Mouse (Mus musculus): Measurements from ENCODE around the gene Olfr692. TPM values are rescaled to one million over a fixed set of nuclear protein-coding genes. Genes with fewer than 3 reads are reported as not detected.
"Not testable (repeated sequence)": the region's sequence is repeated elsewhere in the genome, so short reads cannot be mapped to it uniquely, and the experiment has no call there.

Olfr692 gene
- polyA plus RNA-seq (2015; fragmentation: Nextera tagmentation; extraction: Ambion mirVana): not detected in 2 replicates

- Histone ChIP-seq H3K9ac (ENCODE audit: low read length) (no peak within 1 kb of the TSS), H3K9me3 (replicated peaks; ENCODE audit: control insufficient read depth, low read length) (no peaks in the 10 kb centered on the region), H3K4me3 (replicated peaks; ENCODE audit: low read length) (no peak within 1 kb of the TSS), H3K27me3 (ENCODE audit: control insufficient read depth, insufficient read depth, low read length) (no peaks in the 10 kb centered on the region), H3K36me3 (ENCODE audit: control insufficient read depth, insufficient read depth, low read length) (no peaks in the 10 kb centered on the region), H3K27ac (ENCODE audit: low read length) (no peak within 1 kb of the TSS), H3K4me1 (ENCODE audit: control insufficient read depth, insufficient read depth, low read length) (no peaks in the 10 kb centered on the region), H3K4me2 (ENCODE audit: low read depth, low read length) (no peak within 1 kb of the TSS)
- ATAC-seq (ENCODE audit: insufficient read depth, low FRiP score): no peak
- 93% methylated on average over 1 of the region's 1 CpGs for WGBS
These were observed at the start of gene Olfr692 for GRCm38 (mm10) chr7:105367930-105368329. TSS of gene Olfr692 (plus strand) at chr7:105368230.

GRCm38 (mm10) chr7:105325302-105325701 lies 42.7 kb upstream of the Olfr692 start:
- Histone ChIP-seq H3K9ac (ENCODE audit: low read length) (no peak overlapping the region), H3K4me1 (ENCODE audit: control insufficient read depth, insufficient read depth, low read length) (no peaks in the 10 kb centered on the region), H3K4me2 (ENCODE audit: low read depth, low read length) (no peak overlapping the region), H3K9me3 (replicated peaks; ENCODE audit: control insufficient read depth, low read length) (no peaks in the 10 kb centered on the region), H3K27me3 (ENCODE audit: control insufficient read depth, insufficient read depth, low read length) (no peaks in the 10 kb centered on the region), H3K27ac (ENCODE audit: low read length) (no peak overlapping the region), H3K36me3 (ENCODE audit: control insufficient read depth, insufficient read depth, low read length) (no peaks in the 10 kb centered on the region), H3K4me3 (replicated peaks; ENCODE audit: low read length) (no peak overlapping the region)
- no peak for ATAC-seq (ENCODE audit: insufficient read depth, low FRiP score)
- WGBS: 73% methylated on average over 2 of the region's 2 CpGs

GRCm38 (mm10) chr7:105334004-105334403 lies 34.0 kb upstream of the Olfr692 start, which contains the start of gene Olfr690:
TSS of gene Olfr690 (minus strand) at chr7:105334104.
- H3K4me2 ChIP-seq (ENCODE audit: low read depth, low read length): no peak within 1 kb of the TSS
- H3K36me3 ChIP-seq (ENCODE audit: control insufficient read depth, insufficient read depth, low read length): no peaks in the 10 kb centered on the region
- 85% methylated on average over 1 of the region's 1 CpGs for WGBS
- ATAC-seq (ENCODE audit: insufficient read depth, low FRiP score): no peak
- no peak within 1 kb of the TSS for H3K4me3 ChIP-seq (replicated peaks; ENCODE audit: low read length)
- no peaks in the 10 kb centered on the region for H3K27me3 ChIP-seq (ENCODE audit: control insufficient read depth, insufficient read depth, low read length)
- no peak within 1 kb of the TSS for H3K9ac ChIP-seq (ENCODE audit: low read length)
- H3K9me3 ChIP-seq (replicated peaks; ENCODE audit: control insufficient read depth, low read length): no peaks in the 10 kb centered on the region
- H3K4me1 ChIP-seq (ENCODE audit: control insufficient read depth, insufficient read depth, low read length): no peaks in the 10 kb centered on the region
- H3K27ac ChIP-seq (ENCODE audit: low read length): no peak within 1 kb of the TSS

GRCm38 (mm10) chr7:105342170-105342569 lies 25.9 kb upstream of the Olfr692 start, which contains the start of gene Olfr691:
TSS of gene Olfr691 (minus strand) at chr7:105342270.
- Histone ChIP-seq H3K4me1 (ENCODE audit: control insufficient read depth, insufficient read depth, low read length) (no peaks in the 10 kb centered on the region), H3K27me3 (ENCODE audit: control insufficient read depth, insufficient read depth, low read length) (no peaks in the 10 kb centered on the region), H3K27ac (ENCODE audit: low read length) (no peak within 1 kb of the TSS), H3K36me3 (ENCODE audit: control insufficient read depth, insufficient read depth, low read length) (no peaks in the 10 kb centered on the region), H3K9ac (ENCODE audit: low read length) (no peak within 1 kb of the TSS), H3K4me3 (replicated peaks; ENCODE audit: low read length) (no peak within 1 kb of the TSS), H3K4me2 (ENCODE audit: low read depth, low read length) (no peak within 1 kb of the TSS), H3K9me3 (replicated peaks; ENCODE audit: control insufficient read depth, low read length) (no peaks in the 10 kb centered on the region)
- WGBS: 50% methylated on average over 1 of the region's 1 CpGs
- ATAC-seq (ENCODE audit: insufficient read depth, low FRiP score): no peak

- ATAC-seq (ENCODE audit: insufficient read depth, low FRiP score): no peak
- no peak overlapping the region for H3K4me2 ChIP-seq (ENCODE audit: low read depth, low read length)
- no peak overlapping the region for H3K9ac ChIP-seq (ENCODE audit: low read length)
- H3K36me3 ChIP-seq (ENCODE audit: control insufficient read depth, insufficient read depth, low read length): no peaks in the 10 kb centered on the region
- H3K9me3 ChIP-seq (replicated peaks; ENCODE audit: control insufficient read depth, low read length): no peaks in the 10 kb centered on the region
- H3K27me3 ChIP-seq (ENCODE audit: control insufficient read depth, insufficient read depth, low read length): no peaks in the 10 kb centered on the region
- H3K27ac ChIP-seq (ENCODE audit: low read length): no peak overlapping the region
- no peaks in the 10 kb centered on the region for H3K4me1 ChIP-seq (ENCODE audit: control insufficient read depth, insufficient read depth, low read length)
- WGBS: 74% methylated on average over 2 of the region's 2 CpGs
- H3K4me3 ChIP-seq (replicated peaks; ENCODE audit: low read length): no peak overlapping the region
These were observed 25.3 kb upstream of the Olfr692 start for GRCm38 (mm10) chr7:105342752-105343151.

GRCm38 (mm10) chr7:105356064-105356463 lies 12.0 kb upstream of the Olfr692 start:
- not testable (repeated sequence) for H3K4me1 ChIP-seq (ENCODE audit: control insufficient read depth, insufficient read depth, low read length); H3K9me3 ChIP-seq (replicated peaks; ENCODE audit: control insufficient read depth, low read length); H3K4me3 ChIP-seq (replicated peaks; ENCODE audit: low read length); H3K27ac ChIP-seq (ENCODE audit: low read length); H3K9ac ChIP-seq (ENCODE audit: low read length); ATAC-seq (ENCODE audit: insufficient read depth, low FRiP score); H3K4me2 ChIP-seq (ENCODE audit: low read depth, low read length); H3K27me3 ChIP-seq (ENCODE audit: control insufficient read depth, insufficient read depth, low read length); H3K36me3 ChIP-seq (ENCODE audit: control insufficient read depth, insufficient read depth, low read length)
- no CpG with 5 or more reads among the region's 5 CpGs for WGBS

- not testable (repeated sequence) for H3K4me1 ChIP-seq (ENCODE audit: control insufficient read depth, insufficient read depth, low read length); ATAC-seq (ENCODE audit: insufficient read depth, low FRiP score); H3K9ac ChIP-seq (ENCODE audit: low read length); H3K36me3 ChIP-seq (ENCODE audit: control insufficient read depth, insufficient read depth, low read length); H3K4me2 ChIP-seq (ENCODE audit: low read depth, low read length); H3K27ac ChIP-seq (ENCODE audit: low read length); H3K9me3 ChIP-seq (replicated peaks; ENCODE audit: control insufficient read depth, low read length); H3K4me3 ChIP-seq (replicated peaks; ENCODE audit: low read length); H3K27me3 ChIP-seq (ENCODE audit: control insufficient read depth, insufficient read depth, low read length)
- WGBS: 94% methylated on average over 1 of the region's 2 CpGs
These were observed 11.5 kb upstream of the Olfr692 start for GRCm38 (mm10) chr7:105356487-105356886.

GRCm38 (mm10) chr7:105361713-105362112 lies 6.3 kb upstream of the Olfr692 start:
- H3K27ac ChIP-seq (ENCODE audit: low read length): no peak overlapping the region

GRCm38 (mm10) chr7:105367268-105367667 lies 762 bp upstream of the Olfr692 start:
- Histone ChIP-seq H3K4me3 (replicated peaks; ENCODE audit: low read length) (no peak overlapping the region), H3K9ac (ENCODE audit: low read length) (no peak overlapping the region), H3K36me3 (ENCODE audit: control insufficient read depth, insufficient read depth, low read length) (no peaks in the 10 kb centered on the region), H3K27me3 (ENCODE audit: control insufficient read depth, insufficient read depth, low read length) (no peaks in the 10 kb centered on the region), H3K4me1 (ENCODE audit: control insufficient read depth, insufficient read depth, low read length) (no peaks in the 10 kb centered on the region), H3K4me2 (ENCODE audit: low read depth, low read length) (no peak overlapping the region), H3K9me3 (replicated peaks; ENCODE audit: control insufficient read depth, low read length) (no peaks in the 10 kb centered on the region), H3K27ac (ENCODE audit: low read length) (no peak overlapping the region)
- 83% methylated on average over 5 of the region's 5 CpGs for WGBS
- ATAC-seq (ENCODE audit: insufficient read depth, low FRiP score): no peak

More at GRCm38 (mm10) chr7:105361713-105362112, 6.3 kb upstream of the Olfr692 start:
- 89% methylated on average over 2 of the region's 2 CpGs for WGBS
- no peaks in the 10 kb centered on the region for H3K4me1 ChIP-seq (ENCODE audit: control insufficient read depth, insufficient read depth, low read length)
- no peak overlapping the region for H3K9ac ChIP-seq (ENCODE audit: low read length)
- H3K9me3 ChIP-seq (replicated peaks; ENCODE audit: control insufficient read depth, low read length): no peaks in the 10 kb centered on the region
- no peaks in the 10 kb centered on the region for H3K36me3 ChIP-seq (ENCODE audit: control insufficient read depth, insufficient read depth, low read length)
- H3K27me3 ChIP-seq (ENCODE audit: control insufficient read depth, insufficient read depth, low read length): no peaks in the 10 kb centered on the region
- no peak for ATAC-seq (ENCODE audit: insufficient read depth, low FRiP score)
- no peak overlapping the region for H3K4me2 ChIP-seq (ENCODE audit: low read depth, low read length)
- H3K4me3 ChIP-seq (replicated peaks; ENCODE audit: low read length): no peak overlapping the region

- Histone ChIP-seq H3K4me3 (replicated peaks; ENCODE audit: low read length) (no peak overlapping the region), H3K9ac (ENCODE audit: low read length) (no peak overlapping the region), H3K36me3 (ENCODE audit: control insufficient read depth, insufficient read depth, low read length) (no peaks in the 10 kb centered on the region), H3K4me2 (ENCODE audit: low read depth, low read length) (no peak overlapping the region), H3K27me3 (ENCODE audit: control insufficient read depth, insufficient read depth, low read length) (no peaks in the 10 kb centered on the region), H3K9me3 (replicated peaks; ENCODE audit: control insufficient read depth, low read length) (no peaks in the 10 kb centered on the region), H3K27ac (ENCODE audit: low read length) (no peak overlapping the region), H3K4me1 (ENCODE audit: control insufficient read depth, insufficient read depth, low read length) (no peaks in the 10 kb centered on the region)
- 92% methylated on average over 4 of the region's 4 CpGs for WGBS
- no peak for ATAC-seq (ENCODE audit: insufficient read depth, low FRiP score)
These were observed 491 bp downstream of the Olfr692 start for GRCm38 (mm10) chr7:105368521-105368920.

Data from stomach, embryonic 16.5 days (tissue).